In genomic region chr8:124346852-124347523, GRCm38 (mm10) we compare ENCODE assay signal across 8 mouse cellular contexts.
DNase-seq lines count a peak whose midpoint lies in the region; ATAC-seq and TF ChIP-seq lines count a peak whose summit lies in the region.

No protein-coding gene starts in this region.

- TF ChIP-seq POLR2A in ES-Bruce4 (IDR thresholded peaks at IDR 0.05; ENCODE audit: insufficient read depth, low read length): no peak

- H3K36me3 ChIP-seq in ES-Bruce4 (ENCODE audit: control insufficient read depth, insufficient read depth, low read length, poor library complexity, severe bottlenecking): 0 out of 2 replicates have a peak, but pooled peaks cover 3% of the 10 kb centered on the region
- peaks cover 25% of the 10 kb centered on the region; the same call in 1 of the 2 replicates for H3K36me3 ChIP-seq in intestine, postnatal 0 days (ENCODE audit: control insufficient read depth, insufficient read depth)
- no peaks in the 10 kb centered on the region for H3K36me3 ChIP-seq in liver, embryonic 14.5 days (replicated peaks; ENCODE audit: control insufficient read depth, insufficient read depth, low read depth)
- peaks cover 4% of the 10 kb centered on the region for H3K36me3 ChIP-seq in neural tube, embryonic 11.5 days (ENCODE audit: control insufficient read depth, insufficient read depth, low read length)

- H3K4me2 ChIP-seq in intestine, postnatal 0 days (replicated peaks; ENCODE audit: low read depth): no peak overlapping the region
- no peak overlapping the region for H3K4me2 ChIP-seq in liver, embryonic 14.5 days (ENCODE audit: low read depth)
- no peak overlapping the region for H3K4me2 ChIP-seq in neural tube, embryonic 11.5 days (ENCODE audit: low read depth)

- H3K9me3 ChIP-seq in ES-Bruce4 (replicated peaks; ENCODE audit: control insufficient read depth, insufficient read depth, low read length, poor library complexity, severe bottlenecking): no peaks in the 10 kb centered on the region
- no peaks in the 10 kb centered on the region for H3K9me3 ChIP-seq in intestine, postnatal 0 days (ENCODE audit: control insufficient read depth)
- no peaks in the 10 kb centered on the region for H3K9me3 ChIP-seq in liver, embryonic 14.5 days (ENCODE audit: control insufficient read depth, low read length)
- H3K9me3 ChIP-seq in neural tube, embryonic 11.5 days (ENCODE audit: control insufficient read depth, low read length): no peaks in the 10 kb centered on the region

- H3K27me3 ChIP-seq in ES-Bruce4 (ENCODE audit: control insufficient read depth, insufficient read depth, low read length, poor library complexity, severe bottlenecking): no peaks in the 10 kb centered on the region
- H3K27me3 ChIP-seq in intestine, postnatal 0 days (replicated peaks; ENCODE audit: control insufficient read depth, insufficient read depth, low read length): no peaks in the 10 kb centered on the region
- no peaks in the 10 kb centered on the region for H3K27me3 ChIP-seq in liver, embryonic 14.5 days (ENCODE audit: control insufficient read depth, insufficient read depth, low read length)
- H3K27me3 ChIP-seq in neural tube, embryonic 11.5 days (ENCODE audit: control insufficient read depth, insufficient read depth, low read length): no peaks in the 10 kb centered on the region

- ATAC-seq in frontal cortex, adult (ENCODE audit: low TSS enrichment): peak; percentile 60
- ATAC-seq in intestine, postnatal 0 days: no peak
- peak; percentile 36; the same call in 1 of the 2 replicates for ATAC-seq in liver, embryonic 14.5 days (ENCODE audit: insufficient read depth)
- ATAC-seq in neural tube, embryonic 11.5 days (ENCODE audit: insufficient read depth, low FRiP score, low TSS enrichment): peak; percentile 35; the same call in 1 of the 2 replicates

- no peaks in the 10 kb centered on the region for H3K4me1 ChIP-seq in ES-Bruce4 (ENCODE audit: control insufficient read depth, insufficient read depth, low read length)
- H3K4me1 ChIP-seq in intestine, postnatal 0 days (replicated peaks; ENCODE audit: control insufficient read depth, insufficient read depth, low read length): no peaks in the 10 kb centered on the region
- H3K4me1 ChIP-seq in liver, embryonic 14.5 days (replicated peaks; ENCODE audit: control insufficient read depth in 2 of 2, insufficient read depth in 2 of 2, low read length in 1 of 2): no peaks in the 10 kb centered on the region; a peak in 1 of 4 replicates
- no peaks in the 10 kb centered on the region for H3K4me1 ChIP-seq in neural tube, embryonic 11.5 days (ENCODE audit: control insufficient read depth, insufficient read depth, low read length)

- peak; percentile 97 for TF ChIP-seq CTCF in ES-Bruce4 (IDR thresholded peaks at IDR 0.05; ENCODE audit: low read depth, low read length)
- peak; percentile 97 for TF ChIP-seq CTCF in intestine, postnatal 0 days (IDR thresholded peaks at IDR 0.05; ENCODE audit: low read depth)
- peak; percentile 97 for TF ChIP-seq CTCF in liver, embryonic 14.5 days (IDR thresholded peaks at IDR 0.05; ENCODE audit: low read depth)

- no peak overlapping the region for H3K4me3 ChIP-seq in ES-Bruce4 (ENCODE audit: low read depth, low read length)
- H3K4me3 ChIP-seq in intestine, postnatal 0 days (ENCODE audit: low read depth, low read length): no peak overlapping the region
- no peak overlapping the region for H3K4me3 ChIP-seq in liver, embryonic 14.5 days (ENCODE audit: insufficient read depth in 1 of 2, low read depth in 2 of 2, low read length in 2 of 2)
- H3K4me3 ChIP-seq in neural tube, embryonic 11.5 days (ENCODE audit: low read depth, low read length): no peak overlapping the region

- no peak overlapping the region for H3K9ac ChIP-seq in ES-Bruce4 (ENCODE audit: low read depth, poor library complexity, severe bottlenecking)
- no peak overlapping the region for H3K9ac ChIP-seq in intestine, postnatal 0 days (ENCODE audit: low read depth, low read length)
- no peak overlapping the region for H3K9ac ChIP-seq in liver, embryonic 14.5 days (replicated peaks)
- H3K9ac ChIP-seq in neural tube, embryonic 11.5 days (ENCODE audit: low read length): no peak overlapping the region

- WGBS in intestine, postnatal 0 days: 42% methylated on average over 19 of the region's 19 CpGs
- WGBS in liver, embryonic 14.5 days (ENCODE audit: insufficient replicate concordance): 40% methylated on average over 19 of the region's 19 CpGs
- 51% methylated on average over 19 of the region's 19 CpGs for WGBS in neural tube, embryonic 11.5 days

- TF ChIP-seq EP300 in ES-Bruce4 (IDR thresholded peaks at IDR 0.05; ENCODE audit: insufficient read depth, low read depth, low read length): 0 out of 2 replicates have a peak, but pooled peaks have one; percentile 12
- no peak for TF ChIP-seq EP300 in liver, embryonic 14.5 days (IDR thresholded peaks at IDR 0.05; ENCODE audit: low read depth)

- no peak overlapping the region for H3K27ac ChIP-seq in ES-Bruce4 (ENCODE audit: insufficient read depth, low read length)
- no peak overlapping the region for H3K27ac ChIP-seq in intestine, postnatal 0 days (ENCODE audit: low read depth, low read length)
- no peak overlapping the region for H3K27ac ChIP-seq in liver, embryonic 14.5 days
- no peak overlapping the region for H3K27ac ChIP-seq in neural tube, embryonic 11.5 days (ENCODE audit: low read depth, low read length)

- DNase-seq in 3T3-L1 (ENCODE audit: low read depth, low spot score): peak; percentile 67
- peak; percentile 65 for DNase-seq in cerebellum, adult 9-10 months
- DNase-seq in liver, embryonic 14.5 days (ENCODE audit: low read depth in 3 of 3, low spot score in 3 of 3): peak in 1 of 3 experiments; percentile 13
- DNase-seq in neural tube, embryonic 11.5 days (ENCODE audit: low spot score): peak; percentile 78
- DNase-seq in thymus, postnatal 25 days: peak; percentile 73
